Mouse (Mus musculus) olfactory bulb, adult 2 months (tissue): Measurements from ENCODE around the gene Mrpl9.

ENCODE experiments used
- CTCF ChIP-seq: fragments of 200-500 bp; IDR thresholded peaks from 2 replicates; pipeline ENCODE4 v1.5.1; 2012; ENCODE audit warnings: low read depth, mild to moderate bottlenecking, low read length, moderate library complexity; ENCODE audit not compliant: insufficient read depth
- POLR2A ChIP-seq: fragments of 200-500 bp; IDR thresholded peaks from 2 replicates; pipeline ENCODE4 v1.6.1; 2012; ENCODE audit warnings: mild to moderate bottlenecking, low read depth, low read length, moderate library complexity; ENCODE audit not compliant: insufficient read depth

- no peak for TF ChIP-seq CTCF
- no peak for TF ChIP-seq POLR2A
Measured at GRCm38 (mm10) chr3:94473115-94473505, 30.0 kb downstream of the Mrpl9 start.
